Mouse (Mus musculus) kidney, postnatal 4 days (tissue): ENCODE results near the gene Robo2.

Experiments
- DNase-seq, 2 experiments: peaks; one replicate each; pipeline ENCODE4 v3.0.0; 2021; ENCODE audit warnings: mixed read lengths in 2 of 2

Robo2 gene

DNA sequence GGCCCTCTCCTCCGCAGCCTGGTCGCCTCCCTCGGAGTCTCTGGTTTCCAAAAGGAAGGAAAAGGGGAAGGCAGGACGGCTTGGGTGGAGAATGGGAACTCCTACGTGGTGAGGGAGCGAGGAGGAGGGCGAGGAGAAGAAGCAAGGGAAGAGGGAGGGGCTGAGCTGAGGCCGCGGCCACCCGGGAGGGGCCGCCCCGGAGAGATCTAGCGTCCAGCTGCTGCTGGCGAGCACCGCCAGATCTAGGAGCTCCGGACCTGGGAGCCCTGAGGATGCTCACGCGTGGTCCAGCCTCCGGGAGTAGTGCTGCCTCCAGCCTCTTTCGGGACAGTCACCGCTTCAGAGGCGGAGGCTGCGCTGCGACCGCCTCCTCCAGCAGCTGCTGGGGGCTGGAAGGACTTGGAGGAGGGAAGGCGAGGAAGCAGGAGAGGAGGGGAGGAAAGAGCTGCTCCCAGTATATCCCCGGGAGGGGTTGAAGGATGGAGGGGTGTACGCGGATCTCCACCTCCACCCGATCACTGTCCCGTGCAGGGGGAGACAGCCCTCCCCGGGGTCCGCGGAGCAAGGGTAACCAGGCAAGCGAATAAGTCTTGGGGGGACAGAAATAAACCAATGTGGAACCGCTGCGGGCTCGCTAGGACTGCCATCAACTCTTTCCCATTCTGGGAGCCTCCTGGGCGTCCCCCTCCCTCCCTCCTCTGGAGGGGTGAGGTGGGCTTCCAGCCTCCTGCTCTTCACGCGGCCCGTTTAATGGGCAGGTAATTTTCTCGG lies at the start of gene Robo2:
Gene Robo2 (minus strand): TSS at position 345 of the 771 bp plus-strand sequence.
- peak; percentile 81 to 87 for DNase-seq

DNA sequence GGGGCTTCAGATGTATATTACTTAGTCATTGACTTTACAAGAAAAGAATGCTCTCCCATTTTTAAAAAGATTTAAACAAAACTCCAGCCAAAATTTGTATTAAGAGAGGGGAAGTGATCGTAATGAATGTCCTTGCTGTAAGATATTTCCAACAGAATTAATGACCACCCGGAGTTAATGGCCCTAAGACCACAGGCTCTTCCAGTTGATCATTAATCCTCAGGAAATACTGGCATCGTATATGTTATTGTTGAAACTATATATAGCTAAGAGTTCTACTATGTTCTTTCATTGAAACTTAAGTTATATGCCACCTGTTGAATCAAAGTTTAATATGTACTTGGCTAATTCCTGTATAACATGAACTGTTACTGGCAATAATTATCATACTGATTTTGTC lies 46.5 kb upstream of the Robo2 start:
- no peak for DNase-seq

DNA sequence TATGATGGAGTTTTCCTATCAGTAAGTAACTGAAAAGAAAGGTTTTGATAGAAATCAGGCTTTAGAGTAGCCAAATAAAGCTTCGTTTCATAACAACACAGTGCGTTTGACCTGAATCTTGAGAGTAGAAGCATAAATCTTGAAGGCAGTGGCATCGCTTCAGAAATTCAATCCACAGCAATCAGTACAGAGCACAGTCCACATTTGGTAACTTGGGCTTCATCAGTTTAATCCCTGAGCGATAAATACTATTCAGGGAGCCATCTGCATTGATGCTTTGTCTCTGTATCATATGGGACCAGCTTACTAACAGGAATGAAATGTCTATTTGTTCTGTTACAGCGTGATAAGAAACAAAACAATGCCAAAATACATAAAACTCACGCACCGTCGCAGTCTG lies 46.1 kb upstream of the Robo2 start:
- DNase-seq: no peak

DNA sequence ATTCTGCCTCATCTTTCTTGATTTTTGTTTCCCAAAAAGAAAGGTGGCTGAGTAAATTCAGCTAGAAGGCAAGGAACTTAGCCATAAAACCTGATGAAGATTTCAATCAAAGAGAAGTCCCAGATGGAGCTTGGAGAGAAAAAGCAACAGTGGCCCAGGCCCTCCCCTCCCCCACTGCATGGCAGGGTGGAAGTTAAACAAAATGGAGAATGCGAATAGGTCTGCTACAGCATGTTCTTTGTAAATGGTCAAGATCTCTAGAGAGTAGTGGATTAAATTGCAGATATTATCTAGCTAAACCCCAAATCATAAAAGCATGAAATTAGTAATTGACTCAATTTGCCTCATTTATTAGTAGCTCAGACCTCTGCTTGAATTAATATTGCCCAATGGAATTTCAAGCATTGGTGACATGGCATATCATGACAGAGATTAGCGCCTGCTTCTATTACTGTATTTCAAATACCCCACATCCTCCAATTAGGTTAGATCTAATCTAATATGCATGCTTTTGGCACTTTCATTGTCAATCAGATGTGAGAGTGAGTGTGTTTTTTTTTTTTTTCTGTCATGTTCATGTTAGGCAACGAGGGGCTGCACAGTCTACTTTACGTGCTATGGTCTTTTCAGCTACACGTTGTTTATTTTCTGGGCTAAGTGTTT lies 45.3 kb upstream of the Robo2 start:
- DNase-seq: peak; percentile 7 to 10

DNA sequence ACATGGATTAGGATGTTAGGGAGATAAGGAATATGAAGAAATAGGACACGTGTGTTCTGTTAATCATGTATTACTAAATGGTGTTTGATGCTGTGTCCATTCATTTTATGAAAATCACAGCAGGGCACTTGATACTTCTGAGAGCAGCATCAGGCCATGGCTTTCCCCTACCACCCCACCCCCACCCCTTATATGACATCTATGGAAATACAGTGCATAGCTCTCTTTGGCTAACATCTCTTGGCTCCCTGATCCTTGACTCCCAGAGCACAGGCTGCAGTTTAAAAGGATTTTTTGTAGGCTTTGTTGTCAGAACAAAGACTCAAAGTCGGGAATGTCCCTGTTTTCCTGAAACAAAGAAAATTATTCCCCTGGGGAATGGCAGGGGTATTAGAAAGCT lies 43.6 kb upstream of the Robo2 start:
- no peak for DNase-seq

DNA sequence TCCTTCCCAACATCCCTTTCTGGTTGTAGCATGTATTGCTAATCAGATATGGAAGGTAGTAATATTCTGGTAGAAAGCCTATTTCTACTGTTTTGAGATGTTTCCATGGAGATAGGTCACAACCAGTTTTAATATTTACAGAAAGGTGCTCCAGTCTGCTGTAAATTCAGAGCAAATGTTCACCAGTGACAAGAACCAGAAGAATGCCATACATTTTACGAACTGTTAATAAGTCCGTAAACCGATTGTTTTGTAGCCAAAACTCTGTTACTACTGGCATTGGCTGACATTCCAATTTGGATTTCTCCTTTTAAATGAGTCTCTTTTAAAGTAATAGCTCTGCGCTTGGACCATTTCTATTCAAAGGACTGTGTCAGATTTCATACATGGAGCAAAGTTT lies 36.4 kb upstream of the Robo2 start:
- DNase-seq: no peak

DNA sequence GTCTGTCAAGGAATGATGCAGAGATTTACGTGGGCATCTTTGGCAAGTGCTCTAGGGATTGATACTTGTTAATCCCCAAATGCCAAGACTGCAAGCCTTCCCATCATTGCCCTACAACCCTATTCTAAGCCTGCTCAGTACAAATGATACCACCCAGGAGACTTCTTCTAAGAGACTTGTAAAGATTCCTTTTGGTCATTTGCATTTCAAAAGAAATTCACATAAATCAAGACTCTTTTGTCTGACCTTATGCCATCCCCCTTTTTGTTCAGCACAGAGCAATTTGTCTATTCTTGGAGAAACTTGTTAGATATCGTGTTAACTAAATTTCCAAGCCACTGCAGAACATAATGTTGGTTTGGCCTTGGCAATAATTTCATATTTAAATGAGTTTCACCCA lies 15.4 kb upstream of the Robo2 start:
- no peak for DNase-seq

DNA sequence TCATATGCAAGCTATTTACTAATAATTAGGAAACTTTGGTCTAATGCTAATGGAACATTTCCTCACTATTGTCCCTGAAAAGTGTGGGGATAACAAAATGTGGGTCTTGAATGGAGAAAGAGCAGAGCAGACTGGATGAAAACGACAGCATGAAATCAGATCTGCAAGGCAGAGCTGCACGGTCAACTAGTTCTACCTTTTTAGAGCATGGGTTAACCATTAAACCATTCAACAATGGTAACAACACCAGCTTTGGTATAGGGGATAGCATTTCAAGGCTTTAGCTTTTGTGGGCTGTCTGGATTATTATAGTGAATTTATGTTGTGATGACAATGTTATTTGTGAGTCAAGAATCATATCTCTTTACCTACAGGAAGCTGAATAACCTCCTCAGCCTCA lies 8.7 kb upstream of the Robo2 start:
- DNase-seq: no peak

DNA sequence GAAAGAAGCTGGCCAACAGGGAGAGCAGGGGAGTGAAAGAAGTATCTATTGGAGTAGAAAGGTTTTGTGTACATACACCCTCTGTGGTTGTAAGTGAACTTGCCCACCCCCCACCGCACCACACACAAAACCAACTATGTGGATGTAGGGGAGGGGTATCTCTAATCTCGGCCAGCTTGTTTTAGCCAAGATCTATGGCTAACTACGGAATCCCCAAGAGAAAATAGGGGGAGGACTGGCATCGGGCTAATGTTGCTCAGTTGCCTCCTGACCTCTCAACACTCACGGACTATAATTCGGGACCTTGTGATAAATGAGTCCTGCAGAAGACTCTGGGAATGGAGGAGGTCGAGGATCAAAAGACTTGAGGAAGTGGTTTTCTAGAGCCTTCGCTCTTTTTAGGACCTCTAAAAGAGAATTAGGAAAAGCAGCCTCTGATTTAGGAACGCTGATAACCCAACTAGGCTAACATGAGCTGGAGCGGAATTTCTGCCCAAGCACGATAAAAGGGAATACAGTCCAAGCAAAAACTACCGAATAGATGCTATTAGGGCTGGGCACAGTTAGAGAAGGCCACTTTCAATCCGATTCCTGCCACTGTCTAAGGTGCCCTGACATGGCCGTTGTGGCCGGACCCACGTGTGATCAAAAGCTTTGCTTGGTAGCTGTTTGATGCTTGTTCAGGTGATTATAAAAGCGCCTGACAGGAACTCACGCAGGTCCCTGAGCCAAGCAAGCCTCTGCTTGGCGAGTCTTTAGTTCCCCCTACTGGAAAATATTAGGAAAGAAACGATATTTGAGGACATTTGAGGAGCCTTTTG lies 1.1 kb upstream of the Robo2 start:
- DNase-seq: peak; percentile 43 to 70

DNA sequence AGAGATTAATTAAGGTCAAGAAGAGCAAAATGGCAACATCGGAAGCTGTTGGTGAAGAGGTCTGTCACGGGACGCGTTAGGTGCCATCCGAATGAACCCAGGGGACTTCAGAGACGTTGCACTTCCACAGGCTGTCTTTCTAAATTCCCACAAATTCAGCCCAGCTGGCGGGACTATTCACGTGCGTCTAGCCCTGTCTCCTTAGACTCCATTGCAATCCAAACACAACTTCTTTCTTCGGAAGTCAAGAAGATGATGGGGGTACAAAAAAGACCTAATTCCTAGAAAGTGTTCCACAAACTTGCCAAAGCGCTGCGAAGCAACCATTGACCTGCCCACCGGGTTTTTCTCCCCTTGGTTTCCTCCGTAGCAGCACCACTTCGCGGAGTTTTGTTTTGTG lies 604 bp downstream of the Robo2 start:
- DNase-seq: peak in 1 of 2 experiments; percentile 49

DNA sequence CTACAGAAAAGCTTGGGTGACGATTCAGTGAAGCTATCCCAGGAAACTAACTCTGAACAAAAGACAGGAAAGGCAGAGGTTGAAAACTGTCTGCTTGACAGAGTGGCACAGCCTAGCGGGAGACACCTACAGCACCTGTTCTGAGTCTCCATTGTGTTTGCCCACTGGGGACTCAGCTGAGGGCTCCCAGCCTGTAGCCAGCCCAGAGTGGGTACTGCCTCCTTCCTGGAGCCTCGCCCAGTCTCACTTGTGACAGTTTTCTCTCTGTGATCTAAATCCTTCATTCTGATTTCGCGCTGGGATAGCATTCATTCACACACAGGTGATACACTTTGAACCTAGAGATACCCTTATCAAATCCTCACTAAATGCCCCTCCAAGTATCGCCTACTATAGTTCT lies 1.5 kb downstream of the Robo2 start:
- DNase-seq: peak; percentile 40 to 51

DNA sequence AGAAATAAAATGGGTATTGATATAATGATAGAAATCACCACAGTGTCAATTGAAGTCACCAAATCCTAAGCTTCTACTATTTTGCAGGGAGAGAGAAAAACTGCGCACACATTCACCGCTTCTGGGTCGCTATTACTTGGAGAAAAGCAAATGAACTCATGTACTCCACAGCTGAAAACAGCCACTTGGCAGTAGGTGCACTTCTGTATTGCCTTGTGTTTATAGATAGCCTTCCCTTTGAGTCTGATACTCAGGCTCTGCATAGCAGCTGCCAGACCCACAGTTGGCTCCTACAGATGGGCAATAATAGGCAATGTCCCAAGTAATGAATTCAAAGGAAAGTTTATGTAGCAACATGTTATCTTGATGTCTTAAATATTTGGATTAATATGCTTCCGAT lies 2.1 kb downstream of the Robo2 start:
- peak in 1 of 2 experiments; percentile 11 for DNase-seq

DNA sequence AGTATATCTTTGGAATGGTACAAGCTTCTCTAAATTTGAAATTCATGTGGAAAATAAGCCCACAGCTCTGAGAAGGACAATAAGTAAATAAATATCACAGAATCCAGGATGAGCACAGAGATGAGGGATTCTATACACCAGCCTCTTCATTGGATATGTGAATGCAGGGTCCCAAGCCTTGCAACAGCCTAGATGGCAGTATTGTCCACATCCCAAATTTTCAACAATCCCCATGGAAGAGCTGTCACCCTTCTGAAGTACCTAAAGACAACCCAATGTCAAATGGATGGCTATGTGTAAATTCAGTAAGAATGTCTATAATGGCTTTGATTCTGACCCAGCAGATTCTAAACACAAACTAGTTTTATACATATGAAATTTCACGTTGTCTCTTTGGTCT lies 3.1 kb downstream of the Robo2 start:
- no peak for DNase-seq

DNA sequence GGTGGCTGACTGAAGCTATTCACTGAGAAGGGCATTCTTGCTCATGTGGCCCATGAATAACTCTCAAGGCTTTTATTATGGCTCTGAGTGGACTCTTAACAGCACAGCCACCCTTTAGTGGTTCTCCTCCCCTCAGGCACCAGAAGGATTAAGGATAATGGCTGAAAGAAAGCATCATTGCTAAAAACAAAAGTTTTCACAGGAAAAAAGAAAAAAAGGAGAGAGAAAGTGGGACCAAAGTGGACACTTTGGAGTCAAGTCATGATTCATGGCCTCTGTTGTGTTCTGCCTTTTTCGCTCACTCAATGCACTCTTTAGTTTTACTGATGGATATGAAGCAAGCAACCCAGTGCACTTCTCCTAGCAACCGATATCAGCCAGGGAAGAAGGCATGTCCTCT lies 14.3 kb downstream of the Robo2 start:
- DNase-seq: no peak

DNA sequence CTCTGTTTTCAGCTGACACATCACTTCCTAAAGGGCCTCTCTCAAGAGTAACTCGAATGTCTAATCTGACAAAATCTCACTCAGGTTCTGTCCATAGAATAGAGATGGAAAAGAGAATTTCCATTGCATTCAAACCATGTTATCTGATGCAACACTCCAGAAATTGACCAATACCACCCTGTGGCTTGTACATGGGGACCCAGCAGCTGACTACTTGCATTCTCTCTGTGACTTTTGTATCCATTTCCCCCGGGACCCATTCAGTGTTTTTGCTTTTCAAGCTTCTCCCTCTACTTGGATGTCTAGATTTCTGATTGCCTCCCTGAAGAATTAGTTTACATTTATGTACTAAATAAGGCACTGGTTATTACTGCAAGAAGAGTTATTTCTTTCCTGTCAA lies 15.9 kb downstream of the Robo2 start:
- DNase-seq: no peak

DNA sequence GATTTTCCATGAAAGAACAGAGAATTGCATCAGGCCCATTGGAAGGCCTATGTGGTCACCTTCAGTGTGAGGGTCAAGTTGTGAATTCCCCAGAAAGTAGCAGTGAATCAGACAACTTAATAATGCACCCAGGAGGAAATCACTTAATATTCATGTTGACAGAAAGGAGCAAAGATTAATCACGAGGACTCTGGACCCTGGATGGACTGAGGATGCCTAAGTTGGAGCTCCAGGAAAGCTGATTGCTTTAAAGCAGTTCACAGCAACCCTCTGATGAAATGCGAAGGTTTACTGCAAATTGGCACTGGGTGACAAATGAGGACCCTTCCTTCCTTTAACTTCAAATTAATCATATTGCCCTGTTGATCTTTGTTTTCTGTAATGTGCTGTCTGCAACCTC lies 32.2 kb downstream of the Robo2 start:
- no peak for DNase-seq

DNA sequence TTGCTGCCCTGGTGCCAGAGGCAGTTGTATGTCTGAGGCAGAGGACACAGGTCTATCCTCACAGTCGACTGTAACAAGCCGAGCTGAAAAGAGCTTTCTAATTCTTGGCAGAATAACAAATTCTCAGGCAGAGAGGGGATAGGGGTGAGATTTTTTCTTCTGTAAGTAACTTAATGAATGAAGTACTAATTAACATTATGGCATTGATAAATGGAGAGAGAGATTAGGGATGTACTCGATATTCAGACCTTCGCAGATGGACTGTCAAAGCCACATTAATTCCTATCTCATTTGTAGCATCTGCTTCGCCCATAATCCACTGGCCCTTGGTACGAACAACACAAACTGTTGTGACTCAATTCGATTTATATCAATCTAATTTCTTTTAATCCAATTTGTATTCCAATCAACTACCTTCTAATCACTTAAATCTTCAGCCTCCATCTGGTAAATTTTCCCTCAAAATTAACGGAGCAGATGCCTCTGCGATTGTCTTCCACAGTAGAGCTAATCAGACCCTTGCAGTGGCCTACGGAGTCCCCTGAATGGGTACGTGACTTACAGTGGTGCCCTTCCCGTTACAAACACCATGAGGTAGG lies 36.2 kb downstream of the Robo2 start:
- no peak for DNase-seq

DNA sequence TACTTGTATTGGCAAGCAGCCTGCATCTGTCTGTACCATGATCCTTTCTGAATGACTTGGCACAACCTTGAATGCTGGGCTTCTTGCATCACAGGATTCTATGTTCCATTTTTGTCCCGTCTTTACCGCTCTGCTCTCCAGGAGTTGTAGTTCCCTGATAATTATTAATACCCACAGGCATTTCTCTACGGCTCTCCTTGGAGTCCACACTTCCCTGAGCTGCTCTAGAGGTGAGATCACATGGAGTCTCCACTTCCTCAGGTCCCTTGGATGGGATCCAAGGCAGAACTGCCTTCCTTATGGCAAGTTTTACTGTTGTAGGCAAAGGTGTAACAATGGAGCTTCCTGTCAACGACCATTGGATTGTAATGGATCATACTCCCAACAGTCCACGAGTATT lies 37.1 kb downstream of the Robo2 start:
- DNase-seq: no peak

DNA sequence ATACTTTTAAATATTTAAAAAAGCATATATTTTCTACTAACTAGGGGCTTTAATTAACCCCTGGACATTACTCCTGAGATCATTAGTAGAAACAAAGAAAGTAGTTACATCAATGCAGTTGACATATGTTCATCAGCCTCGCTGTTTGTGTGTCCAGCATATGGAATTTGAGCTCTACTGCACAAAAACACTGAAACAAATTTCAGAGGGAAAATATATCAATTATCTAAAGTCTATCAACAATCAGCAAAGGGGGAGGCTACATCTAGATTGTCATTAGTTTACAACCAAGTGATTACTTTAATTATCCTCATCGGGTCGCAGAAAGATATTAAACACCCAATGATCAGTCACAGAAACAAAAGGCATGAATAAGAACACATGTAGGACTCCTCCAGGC lies 38.2 kb downstream of the Robo2 start:
- DNase-seq: no peak

DNA sequence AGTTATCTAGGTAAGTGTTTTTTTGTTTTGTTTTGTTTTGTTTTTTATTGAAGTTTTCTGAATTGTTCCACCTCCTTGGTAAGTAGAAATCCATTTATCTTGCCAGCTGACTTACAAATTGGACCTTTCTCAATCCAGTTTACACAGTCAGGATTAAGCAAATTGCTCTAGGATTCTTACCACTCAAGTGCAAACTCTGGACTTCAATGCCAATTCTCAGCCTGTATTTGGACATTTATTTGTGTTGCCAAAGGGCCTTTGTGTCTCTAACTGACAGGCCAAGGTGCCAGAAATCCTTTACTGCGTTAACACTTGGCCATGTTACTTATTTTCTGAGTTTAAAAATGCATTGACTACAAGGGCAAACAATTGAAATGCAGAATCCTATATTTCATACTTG lies 38.7 kb downstream of the Robo2 start:
- DNase-seq: no peak

DNA sequence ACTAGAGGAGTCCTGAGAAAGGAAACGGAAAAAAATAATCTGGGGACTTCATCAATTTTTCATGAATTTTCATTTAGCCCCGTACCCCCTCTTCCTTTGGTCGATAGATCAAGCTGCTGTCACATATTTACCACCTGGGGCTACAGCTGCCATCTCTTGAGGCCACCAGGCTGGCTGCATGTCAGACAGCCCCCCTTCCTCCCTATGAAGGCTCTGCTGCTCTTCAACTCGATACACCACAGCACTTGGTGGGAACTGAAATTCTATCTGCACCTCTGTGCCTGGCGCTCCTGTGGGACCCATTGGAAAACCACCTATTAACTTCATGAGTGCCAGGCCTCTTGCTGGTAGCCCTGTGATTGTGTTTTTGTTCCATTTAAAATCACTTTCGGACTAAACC lies 63.2 kb downstream of the Robo2 start:
- DNase-seq: peak; percentile 4

DNA sequence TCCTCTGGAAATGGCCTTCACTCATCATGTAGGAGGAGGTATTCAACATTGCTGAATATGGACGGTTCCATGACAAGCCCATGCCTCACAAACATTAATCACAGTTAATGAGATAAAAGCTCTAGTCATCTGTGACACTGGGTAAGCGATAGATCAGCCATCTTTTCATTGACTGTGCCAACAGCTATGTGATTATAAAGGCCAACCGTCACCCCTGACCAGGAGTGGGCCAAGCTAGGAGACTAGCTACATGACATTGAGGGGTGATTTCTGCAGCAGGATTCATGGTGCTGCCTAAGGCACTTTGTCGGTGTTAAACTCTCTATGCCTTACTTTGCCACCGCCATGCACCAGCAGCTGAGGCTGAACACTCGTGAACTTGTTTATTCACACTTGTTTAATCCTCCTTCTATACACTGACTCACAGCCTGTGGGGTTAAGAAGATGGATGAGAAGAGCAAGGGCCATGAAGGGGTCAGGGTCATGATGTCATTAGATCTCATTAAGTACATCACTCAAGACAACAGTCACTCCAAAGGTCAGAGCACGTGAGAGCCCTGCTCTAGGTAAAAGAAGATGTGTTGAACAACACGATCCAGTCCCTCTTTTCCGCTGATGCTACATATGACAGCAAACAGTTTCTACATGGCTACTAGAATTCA lies 72.5 kb downstream of the Robo2 start:
- DNase-seq: no peak
